Mouse (Mus musculus): ENCODE results near the gene Lgr5.

The Lgr5 gene

GRCm38 (mm10) chr10:115505631-115506239 lies 81.8 kb downstream of the Lgr5 start:
- no peak for DNase-seq (ENCODE audit: inconsistent ontology term)

GRCm38 (mm10) chr10:115505155-115505554 lies 82.4 kb downstream of the Lgr5 start:
- no peak for DNase-seq (ENCODE audit: inconsistent ontology term)

GRCm38 (mm10) chr10:115493778-115494141 lies 93.8 kb downstream of the Lgr5 start:
- no peak for DNase-seq (ENCODE audit: inconsistent ontology term)

- DNase-seq (ENCODE audit: inconsistent ontology term), result no peak
Measured at GRCm38 (mm10) chr10:115492956-115493777, 94.4 kb downstream of the Lgr5 start.

- DNase-seq (ENCODE audit: inconsistent ontology term), result peak; percentile 51
Measured at GRCm38 (mm10) chr10:115491803-115492510, 95.6 kb downstream of the Lgr5 start.

GRCm38 (mm10) chr10:115485602-115486001 lies 102.0 kb downstream of the Lgr5 start:
- DNase-seq (ENCODE audit: inconsistent ontology term), result no peak

GRCm38 (mm10) chr10:115484660-115485059 lies 102.9 kb downstream of the Lgr5 start:
- DNase-seq (ENCODE audit: inconsistent ontology term), result no peak

- peak; percentile 53 for DNase-seq (ENCODE audit: inconsistent ontology term)
Measured at GRCm38 (mm10) chr10:115478441-115479141, 109.0 kb downstream of the Lgr5 start.

GRCm38 (mm10) chr10:115476506-115476905 lies 111.1 kb downstream of the Lgr5 start:
- no peak for DNase-seq (ENCODE audit: inconsistent ontology term)

- DNase-seq (ENCODE audit: inconsistent ontology term), result no peak
Measured at GRCm38 (mm10) chr10:115475000-115475550, 112.5 kb downstream of the Lgr5 start.

- DNase-seq (ENCODE audit: inconsistent ontology term), result no peak
Measured at GRCm38 (mm10) chr10:115473213-115473961, 114.2 kb downstream of the Lgr5 start.

- DNase-seq (ENCODE audit: inconsistent ontology term), result no peak
Measured at GRCm38 (mm10) chr10:115470621-115471334, 116.8 kb downstream of the Lgr5 start.

GRCm38 (mm10) chr10:115469040-115469439 lies 118.5 kb downstream of the Lgr5 start:
- peak; percentile 96 for DNase-seq (ENCODE audit: inconsistent ontology term)

GRCm38 (mm10) chr10:115468632-115469031 lies 118.9 kb downstream of the Lgr5 start:
- no peak for DNase-seq (ENCODE audit: inconsistent ontology term)

- no peak for DNase-seq (ENCODE audit: inconsistent ontology term)
Measured at GRCm38 (mm10) chr10:115467985-115468384, 119.6 kb downstream of the Lgr5 start.

- DNase-seq (ENCODE audit: inconsistent ontology term), result no peak
Measured at GRCm38 (mm10) chr10:115465778-115466177, 121.8 kb downstream of the Lgr5 start.

- DNase-seq (ENCODE audit: inconsistent ontology term), result no peak
Measured at GRCm38 (mm10) chr10:115465072-115465471, 122.5 kb downstream of the Lgr5 start.

- DNase-seq (ENCODE audit: inconsistent ontology term), result no peak
Measured at GRCm38 (mm10) chr10:115462646-115463045, 124.9 kb downstream of the Lgr5 start.

- DNase-seq (ENCODE audit: inconsistent ontology term), result no peak
Measured at GRCm38 (mm10) chr10:115457368-115458021, 130.1 kb downstream of the Lgr5 start.

GRCm38 (mm10) chr10:115448614-115449013 lies 139.0 kb downstream of the Lgr5 start:
- DNase-seq (ENCODE audit: inconsistent ontology term), result no peak
